Mouse (Mus musculus) forebrain, postnatal 0 days (tissue): ENCODE measurements around the gene Unc13c. TPM values are rescaled to one million over a fixed set of nuclear protein-coding genes. Genes with fewer than 3 reads are reported as not detected.

Experiments
- ATAC-seq: fragments of 200-750 bp; cut with Nextera tagmentation; 2 replicates; pipeline ENCODE4 v1.8.0; 2017; ENCODE audit warnings: mild to moderate bottlenecking, moderate library complexity
- DNase-seq: peaks from one replicate; pipeline ENCODE4 v3.0.0-alpha.2; 2015
- H3K27ac ChIP-seq: fragments of 300-500 bp; sonication (generic); 2 replicates; pipeline ENCODE4 v1.5.1; 2014; ENCODE audit warnings: low read depth, mild to moderate bottlenecking, antibody characterized with exemption, low read length, moderate library complexity, mixed read lengths
- H3K27me3 ChIP-seq: fragments of 300-500 bp; sonication (generic); 2 replicates; pipeline ENCODE4 v1.6.1; 2014; ENCODE audit warnings: mild to moderate bottlenecking, low read length, mixed read lengths; ENCODE audit not compliant: insufficient read depth
- H3K36me3 ChIP-seq: fragments of 300-500 bp; sonication (generic); 2 replicates; pipeline ENCODE4 v1.6.1; 2014; ENCODE audit warnings: mild to moderate bottlenecking, moderate library complexity; ENCODE audit not compliant: insufficient read depth
- H3K4me1 ChIP-seq: fragments of 300-500 bp; sonication (generic); 2 replicates; pipeline ENCODE4 v1.6.1; 2014; ENCODE audit warnings: antibody characterized with exemption; ENCODE audit not compliant: insufficient read depth
- H3K4me2 ChIP-seq: fragments of 300-500 bp; sonication (generic); 2 replicates; pipeline ENCODE4 v1.6.1; 2014; ENCODE audit warnings: low read depth, mild to moderate bottlenecking, moderate library complexity
- H3K4me3 ChIP-seq: fragments of 300-500 bp; sonication (generic); 2 replicates; pipeline ENCODE4 v1.5.1; 2014; ENCODE audit warnings: low read depth, low read length, mixed read lengths
- H3K9ac ChIP-seq: fragments of 300-500 bp; sonication (generic); 2 replicates; pipeline ENCODE4 v1.6.1; 2014; ENCODE audit warnings: mild to moderate bottlenecking
- H3K9me3 ChIP-seq: fragments of 300-500 bp; sonication (generic); 2 replicates; pipeline ENCODE4 v1.6.1; 2016; ENCODE audit warnings: low read length
- CTCF ChIP-seq: sonication (generic); IDR thresholded peaks from 2 replicates; pipeline ENCODE4 v1.5.1; 2016; ENCODE audit warnings: antibody characterized with exemption, control low read depth, low read depth
- WGBS: fragments of 180-500 bp; shearing (Covaris S2); extraction: QIAGEN DNeasy Blood & Tissue Kit; methylation state at CpG from one replicate; pipeline ENCODE4 v1.1.7; 2014; 5-methylcytosine and 5-hydroxymethylcytosine counted together
- polyA plus RNA-seq: library from polyadenylated mRNA; unstranded; fragments of >200 nt; fragmentation: Nextera tagmentation; extraction: Ambion mirVana; gene quantifications from 2 replicates; pipeline ENCODE4 v1.2.1, GENCODE M21; 2015
- total RNA-seq: library from RNA; depleted of rRNA; stranded (reverse); fragments of >200 nt; gene quantifications from 2 replicates; pipeline ENCODE4 v1.2.3, GENCODE M21; 2014

The Unc13c gene
- total and polyA plus RNA-seq, 2 experiments from 2014 or later: 3.8 to 11.8 TPM

DNA sequence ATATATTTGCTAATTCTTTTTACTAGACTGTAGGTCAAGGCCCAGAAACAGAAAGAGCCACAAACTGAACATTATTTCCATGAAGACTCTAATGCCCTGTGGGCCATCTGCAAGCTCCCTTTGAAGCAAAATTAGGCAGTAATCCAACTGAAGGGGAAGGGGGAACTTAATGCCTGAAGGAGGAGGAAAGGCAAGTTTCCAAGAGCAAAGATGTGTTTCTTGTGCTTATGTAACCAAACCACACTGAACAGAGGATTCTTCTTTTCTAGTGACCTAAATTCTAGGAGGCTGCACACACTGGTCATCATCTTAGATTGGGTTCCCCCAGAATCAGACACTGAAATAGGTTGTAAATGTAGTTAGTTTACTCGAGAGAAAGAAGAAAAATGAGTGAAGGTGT lies 85.6 kb downstream of the Unc13c start:
- Histone ChIP-seq H3K9me3 (0 out of 2 replicates have a peak, but pooled peaks cover 5% of the 10 kb centered on the region), H3K4me1 (no peaks in the 10 kb centered on the region), H3K27me3 (no peaks in the 10 kb centered on the region), H3K36me3 (no peaks in the 10 kb centered on the region), H3K27ac (no peak overlapping the region), H3K4me3 (no peak overlapping the region), H3K4me2 (no peak overlapping the region), H3K9ac (no peak overlapping the region)
- DNase-seq: no peak
- no peak for ATAC-seq
- TF ChIP-seq CTCF: no peak
- 56% methylated on average over 1 of the region's 1 CpGs for WGBS

- ATAC-seq (no peak), DNase-seq (no peak)
- no peaks in the 10 kb centered on the region for H3K36me3 ChIP-seq
- 81% methylated on average over 5 of the region's 5 CpGs for WGBS
- no peak for TF ChIP-seq CTCF
- H3K4me2 ChIP-seq: no peak overlapping the region
- H3K27me3 ChIP-seq: no peaks in the 10 kb centered on the region
- H3K4me3 ChIP-seq: no peak overlapping the region
- 0 out of 2 replicates have a peak, but pooled peaks cover 5% of the 10 kb centered on the region for H3K9me3 ChIP-seq
- H3K4me1 ChIP-seq: no peaks in the 10 kb centered on the region
- H3K9ac ChIP-seq: no peak overlapping the region
- H3K27ac ChIP-seq: no peak overlapping the region
These were observed 86.3 kb downstream of the Unc13c start for GRCm38 (mm10) chr9:73882393-73882919.

DNA sequence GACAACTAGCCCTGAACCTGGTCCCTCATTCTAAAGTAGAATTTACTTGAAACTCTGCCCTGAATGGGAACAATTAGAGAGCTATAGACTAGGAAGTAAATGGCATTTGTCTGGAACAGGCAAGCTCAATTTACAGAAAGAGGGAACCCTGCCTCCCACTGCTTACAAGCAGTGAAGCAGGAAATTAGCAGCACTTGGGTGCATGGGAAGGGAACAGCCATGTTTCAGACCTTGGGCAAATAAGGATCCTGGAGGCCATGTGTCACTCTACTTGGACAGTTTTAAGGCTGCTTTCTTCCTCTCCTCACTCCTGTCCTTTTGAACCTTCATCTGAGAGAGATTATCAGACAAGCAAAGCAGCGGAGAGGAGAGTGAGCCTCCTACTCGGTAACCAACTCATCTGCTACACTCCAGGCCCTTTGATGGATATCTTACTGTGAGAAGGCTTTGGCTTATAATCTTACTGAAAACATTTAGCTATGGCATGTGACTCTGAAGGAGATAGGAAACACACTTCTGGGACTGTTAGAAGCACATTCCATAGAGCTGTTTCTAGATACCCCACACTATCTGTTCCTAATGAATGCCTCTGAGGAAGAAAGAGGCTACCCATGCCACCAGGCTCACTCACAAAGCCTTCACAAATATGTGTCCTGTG lies 101.2 kb downstream of the Unc13c start:
- no peaks in the 10 kb centered on the region for H3K4me1 ChIP-seq
- H3K27me3 ChIP-seq: no peaks in the 10 kb centered on the region
- no peaks in the 10 kb centered on the region for H3K36me3 ChIP-seq
- no peak for TF ChIP-seq CTCF
- DNase-seq: no peak
- H3K27ac ChIP-seq: no peak overlapping the region
- H3K9ac ChIP-seq: no peak overlapping the region
- ATAC-seq: no peak
- no peak overlapping the region for H3K4me2 ChIP-seq
- no peak overlapping the region for H3K4me3 ChIP-seq
- WGBS: 59% methylated on average over 2 of the region's 2 CpGs
- H3K9me3 ChIP-seq: no peaks in the 10 kb centered on the region

DNA sequence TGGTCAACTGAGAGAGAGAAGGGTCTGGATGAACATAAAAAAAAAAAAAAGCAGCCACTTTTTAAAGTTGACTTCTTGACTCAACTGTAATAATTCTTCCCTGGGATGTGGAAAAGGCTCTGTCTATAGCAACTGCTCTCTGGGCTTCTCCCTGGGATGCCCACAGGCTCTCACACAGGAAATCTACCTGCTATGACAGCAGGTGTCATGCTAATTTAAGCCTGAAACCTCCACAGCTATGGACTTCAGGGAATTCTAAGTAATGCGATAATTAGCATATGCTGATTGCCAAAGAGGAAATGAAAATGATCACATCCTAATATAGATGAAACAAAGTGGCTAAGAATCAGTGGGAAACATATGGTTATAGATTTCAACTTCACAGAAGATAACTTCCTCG lies 102.1 kb downstream of the Unc13c start:
- Histone ChIP-seq H3K4me3 (no peak overlapping the region), H3K27ac (no peak overlapping the region), H3K4me1 (no peaks in the 10 kb centered on the region), H3K27me3 (no peaks in the 10 kb centered on the region), H3K4me2 (no peak overlapping the region), H3K9me3 (no peaks in the 10 kb centered on the region), H3K9ac (no peak overlapping the region), H3K36me3 (no peaks in the 10 kb centered on the region)
- WGBS: 92% methylated on average over 2 of the region's 2 CpGs
- ATAC-seq (no peak), DNase-seq (no peak)
- TF ChIP-seq CTCF: no peak

GRCm38 (mm10) chr9:73859469-73859868 lies 109.3 kb downstream of the Unc13c start:
- Histone ChIP-seq H3K4me3 (no peak overlapping the region), H3K9ac (no peak overlapping the region), H3K36me3 (no peaks in the 10 kb centered on the region), H3K4me2 (no peak overlapping the region), H3K4me1 (no peaks in the 10 kb centered on the region), H3K27ac (no peak overlapping the region), H3K9me3 (no peaks in the 10 kb centered on the region), H3K27me3 (no peaks in the 10 kb centered on the region)
- no peak for TF ChIP-seq CTCF
- no peak for DNase-seq
- 90% methylated on average over 3 of the region's 3 CpGs for WGBS
- no peak for ATAC-seq

GRCm38 (mm10) chr9:73854281-73854680 lies 114.5 kb downstream of the Unc13c start:
- no peak overlapping the region for H3K9ac ChIP-seq
- no peak overlapping the region for H3K27ac ChIP-seq
- H3K27me3 ChIP-seq: no peaks in the 10 kb centered on the region
- H3K9me3 ChIP-seq: no peaks in the 10 kb centered on the region
- no peak overlapping the region for H3K4me3 ChIP-seq
- 61% methylated on average over 3 of the region's 3 CpGs for WGBS
- no peak for DNase-seq
- H3K4me1 ChIP-seq: no peaks in the 10 kb centered on the region
- ATAC-seq: no peak
- no peak for TF ChIP-seq CTCF
- no peak overlapping the region for H3K4me2 ChIP-seq
- H3K36me3 ChIP-seq: no peaks in the 10 kb centered on the region

DNA sequence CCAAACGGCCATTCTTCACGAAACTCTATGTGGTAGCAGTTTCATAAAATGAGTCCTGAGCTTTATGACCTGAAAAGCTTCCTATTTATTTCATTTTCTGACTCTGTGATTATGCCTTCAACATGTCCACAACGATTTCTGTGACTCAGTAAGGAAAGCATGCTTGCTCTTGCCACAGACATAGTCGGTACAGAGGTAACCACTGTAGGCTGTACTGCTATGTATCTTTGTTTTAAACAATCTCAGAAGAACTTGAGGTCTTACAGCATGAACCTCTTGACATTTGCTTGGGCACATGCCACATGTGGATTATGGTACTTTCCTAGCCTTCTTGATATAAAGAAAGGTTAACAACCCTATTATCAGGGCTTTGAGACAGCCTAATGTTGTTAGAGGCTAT lies 162.1 kb downstream of the Unc13c start:
- 86% methylated on average over 4 of the region's 4 CpGs for WGBS
- H3K9me3 ChIP-seq: no peaks in the 10 kb centered on the region
- H3K27ac ChIP-seq: no peak overlapping the region
- no peak overlapping the region for H3K9ac ChIP-seq
- DNase-seq (no peak), ATAC-seq (no peak)
- H3K4me3 ChIP-seq: no peak overlapping the region
- H3K36me3 ChIP-seq: no peaks in the 10 kb centered on the region
- H3K27me3 ChIP-seq: no peaks in the 10 kb centered on the region
- TF ChIP-seq CTCF: no peak
- H3K4me1 ChIP-seq: no peaks in the 10 kb centered on the region
- no peak overlapping the region for H3K4me2 ChIP-seq
